Comparison of ENCODE assay signal across 8 mouse cellular contexts in genomic region chr4:144895211-144895590, GRCm38 (mm10). TPM values are rescaled to one million over a fixed set of nuclear protein-coding genes. Genes with fewer than 3 reads are reported as not detected.
DNase-seq lines count a peak whose midpoint lies in the region; ATAC-seq and TF ChIP-seq lines count a peak whose summit lies in the region.

No protein-coding gene starts in this region.

- no peak for TF ChIP-seq CTCF in kidney, postnatal 0 days (IDR thresholded peaks at IDR 0.05; ENCODE audit: low read depth)

- H3K4me2 ChIP-seq in heart, embryonic 11.5 days, result peak overlapping the region; percentile 73
- H3K4me2 ChIP-seq in embryonic facial prominence, embryonic 15.5 days (replicated peaks), result peak overlapping the region; percentile 95
- peak overlapping the region; percentile 62 for H3K4me2 ChIP-seq in kidney, postnatal 0 days (ENCODE audit: low read length)

- H3K4me3 ChIP-seq in heart, embryonic 11.5 days (ENCODE audit: low read depth, low read length), result peak overlapping the region; percentile 42; the same call in 1 of the 2 replicates
- peak overlapping the region; percentile 65 for H3K4me3 ChIP-seq in embryonic facial prominence, embryonic 15.5 days (replicated peaks)
- H3K4me3 ChIP-seq in kidney, postnatal 0 days (replicated peaks; ENCODE audit: low read depth, low read length), result peak overlapping the region; percentile 66

- no peak for DNase-seq in heart, postnatal 4 days
- peak; percentile 59 for DNase-seq in kidney, postnatal 0 days (ENCODE audit: low spot score)
- peak; percentile 15 for DNase-seq in mesoderm, embryonic 11.5 days (ENCODE audit: low read depth, low spot score)
- no peak for DNase-seq in cerebellum, adult 18-20 months
- DNase-seq in gastrocnemius, postnatal 10 days, result no peak
- no peak for DNase-seq in B cell, adult 2 months

- WGBS in heart, embryonic 11.5 days (ENCODE audit: insufficient replicate concordance), result 44% methylated on average over 2 of the region's 2 CpGs
- 21% methylated on average over 2 of the region's 2 CpGs for WGBS in embryonic facial prominence, embryonic 15.5 days
- 8% methylated on average over 2 of the region's 2 CpGs for WGBS in kidney, postnatal 0 days

- no peaks in the 10 kb centered on the region for H3K9me3 ChIP-seq in heart, embryonic 11.5 days (replicated peaks; ENCODE audit: control insufficient read depth, low read length)
- no peaks in the 10 kb centered on the region for H3K9me3 ChIP-seq in embryonic facial prominence, embryonic 15.5 days (replicated peaks)
- H3K9me3 ChIP-seq in kidney, postnatal 0 days (replicated peaks; ENCODE audit: low read length), result no peaks in the 10 kb centered on the region

- peaks cover 20% of the 10 kb centered on the region; the same call in 1 of the 2 replicates for H3K27me3 ChIP-seq in heart, embryonic 11.5 days (ENCODE audit: control insufficient read depth, insufficient read depth, low read length)
- H3K27me3 ChIP-seq in embryonic facial prominence, embryonic 15.5 days, result no peaks in the 10 kb centered on the region
- H3K27me3 ChIP-seq in kidney, postnatal 0 days (ENCODE audit: insufficient read depth, low read length), result no peaks in the 10 kb centered on the region

- ATAC-seq in heart, embryonic 11.5 days (replicated peaks; ENCODE audit: insufficient number of reproducible peaks, low FRiP score, low TSS enrichment), result no peak
- ATAC-seq in embryonic facial prominence, embryonic 15.5 days (ENCODE audit: insufficient number of reproducible peaks, low FRiP score, low TSS enrichment, low read depth), result no peak
- no peak for ATAC-seq in kidney, postnatal 0 days (replicated peaks; ENCODE audit: low FRiP score, low read depth)

- no peak overlapping the region for H3K9ac ChIP-seq in heart, embryonic 11.5 days (ENCODE audit: low read depth, low read length)
- H3K9ac ChIP-seq in embryonic facial prominence, embryonic 15.5 days, result no peak overlapping the region
- H3K9ac ChIP-seq in kidney, postnatal 0 days (ENCODE audit: low read depth, low read length), result peak overlapping the region; percentile 91

- peaks cover 21% of the 10 kb centered on the region for H3K4me1 ChIP-seq in heart, embryonic 11.5 days (ENCODE audit: control insufficient read depth, insufficient read depth, low read length)
- H3K4me1 ChIP-seq in embryonic facial prominence, embryonic 15.5 days, result peaks cover 52% of the 10 kb centered on the region
- H3K4me1 ChIP-seq in kidney, postnatal 0 days (replicated peaks; ENCODE audit: insufficient read depth, low read length), result peaks cover 28% of the 10 kb centered on the region

- no peak overlapping the region for H3K27ac ChIP-seq in heart, embryonic 11.5 days (ENCODE audit: low read depth, low read length)
- H3K27ac ChIP-seq in embryonic facial prominence, embryonic 15.5 days (replicated peaks), result peak overlapping the region; percentile 85
- peak overlapping the region; percentile 97 for H3K27ac ChIP-seq in kidney, postnatal 0 days

- no peaks in the 10 kb centered on the region for H3K36me3 ChIP-seq in heart, embryonic 11.5 days (ENCODE audit: control insufficient read depth, insufficient read depth, low read length)
- H3K36me3 ChIP-seq in embryonic facial prominence, embryonic 15.5 days, result peaks cover 9% of the 10 kb centered on the region; the same call in 1 of the 2 replicates
- peaks cover 18% of the 10 kb centered on the region for H3K36me3 ChIP-seq in kidney, postnatal 0 days (ENCODE audit: insufficient read depth, low read length)

RNA-seq across cellular contexts. Expression of gene Dhrs3, which starts 2.6 kb away (rescaled TPM):
- 17.4 and 20.5 TPM in 2 replicates for polyA plus RNA-seq in heart, embryonic 11.5 days (2014; fragmentation: Nextera tagmentation; extraction: Ambion mirVana)
- 10 to 100 TPM; 40.6 to 50.7 TPM for total RNA-seq in heart, postnatal 4 days (2021)
- 73.3 and 75.7 TPM in 2 replicates for polyA plus RNA-seq in embryonic facial prominence, embryonic 15.5 days (2015; fragmentation: Nextera tagmentation; extraction: Ambion mirVana)
- polyA plus RNA-seq in kidney, postnatal 0 days (2015; fragmentation: Nextera tagmentation; extraction: Ambion mirVana), result 199 and 233 TPM in 2 replicates
- 10 to 100 TPM; 39.3 to 39.8 TPM for total RNA-seq in gastrocnemius, postnatal 10 days (2021)

Comparison
In these comparisons a context has a peak if more than half of its experiments do, and no peak if none do; other contexts are left out.
1. DNase-seq: peak in kidney, postnatal 0 days (single experiment) and mesoderm, embryonic 11.5 days (single experiment); none in heart, postnatal 4 days (single experiment), cerebellum, adult 18-20 months (0 of 2), gastrocnemius, postnatal 10 days (single experiment) and B cell, adult 2 months (0 of 2).
2. Peak in every context shown above with its lines, with median percentiles within 50 percentile points of each other: H3K4me2 ChIP-seq and H3K4me3 ChIP-seq.